Mouse (Mus musculus): Measurements from ENCODE around the gene Mxd3. TPM values are rescaled to one million over a fixed set of nuclear protein-coding genes. Genes with fewer than 3 reads are reported as not detected.

Mxd3 gene
- polyA plus RNA-seq, 1 experiment from 2014 or later: 14.8 TPM

GRCm38 (mm10) chr13:55321434-55322129 lies 8.0 kb downstream of the Mxd3 start, which contains the start of gene Rab24:
TSS of gene Rab24 (minus strand) at chr13:55321946.
- ATAC-seq (peak; percentile 80), DNase-seq (ENCODE audit: low read depth, low spot score) (no peak)
- in situ Hi-C loops (cut with MboI; ENCODE audit: low pct_unique_long_range_greater_than_20kb): no loop called here
- ChIA-PET CTCF (no interaction called here), POLR2A (no interaction called here)
- TF ChIP-seq CTCF (IDR thresholded peaks at IDR 0.05): no peak
- no peaks in the 10 kb centered on the region for H3K27me3 ChIP-seq

GRCm38 (mm10) chr13:55319931-55320533 lies 9.6 kb downstream of the Mxd3 start, which contains the start of gene Prelid1:
TSS of gene Prelid1 (plus strand) at chr13:55320500.
- DNase-seq (ENCODE audit: low read depth, low spot score) (no peak), ATAC-seq (no peak)
- ChIA-PET POLR2A (interaction anchor here (0.7 to 0.8 kb wide), 2 partner anchors 10 to 25 kb away, joined by 3 read pairs; partner anchors contain the start of gene Mxd3), CTCF (interaction anchor here (1.0 to 1.1 kb wide), 2 partner anchors 9 to 13 kb away, joined by 3 read pairs; no protein-coding TSS in a partner anchor)
- no peak for TF ChIP-seq CTCF (IDR thresholded peaks at IDR 0.05)
- in situ Hi-C loops (cut with MboI; ENCODE audit: low pct_unique_long_range_greater_than_20kb): no loop called here
- no peaks in the 10 kb centered on the region for H3K27me3 ChIP-seq

- ATAC-seq (no peak), DNase-seq (ENCODE audit: low read depth, low spot score) (no peak)
- no peak for TF ChIP-seq CTCF (IDR thresholded peaks at IDR 0.05)
- in situ Hi-C loops (cut with MboI; ENCODE audit: low pct_unique_long_range_greater_than_20kb): no loop called here
- ChIA-PET CTCF (interaction anchor here (1.2 to 3.8 kb wide), 2 partner anchors 9 to 23 kb away, joined by 3 to 11 read pairs; no protein-coding TSS in a partner anchor), POLR2A (no interaction called here)
- no peaks in the 10 kb centered on the region for H3K27me3 ChIP-seq
Measured at GRCm38 (mm10) chr13:55318351-55318750, 11.3 kb downstream of the Mxd3 start.

GRCm38 (mm10) chr13:55314891-55315412 lies 14.7 kb downstream of the Mxd3 start:
- POLR2A ChIA-PET: no interaction called here
- no peak for TF ChIP-seq CTCF (IDR thresholded peaks at IDR 0.05)
- CTCF ChIA-PET: interaction anchor here (2.0 kb wide), 1 partner anchor 9 kb away, joined by 9 read pairs; no protein-coding TSS in a partner anchor
- ATAC-seq: no peak
- H3K27me3 ChIP-seq: no peaks in the 10 kb centered on the region
- in situ Hi-C loops (cut with MboI; ENCODE audit: low pct_unique_long_range_greater_than_20kb): no loop called here
- DNase-seq (ENCODE audit: low read depth, low spot score): no peak

GRCm38 (mm10) chr13:55313051-55313450 lies 16.6 kb downstream of the Mxd3 start:
- ChIA-PET CTCF (interaction anchor here (1.2 kb wide), 1 partner anchor 9 kb away, joined by 3 read pairs; no protein-coding TSS in a partner anchor), POLR2A (no interaction called here)
- DNase-seq (ENCODE audit: low read depth, low spot score) (no peak), ATAC-seq (peak; percentile 39)
- no peaks in the 10 kb centered on the region for H3K27me3 ChIP-seq
- in situ Hi-C loops (cut with MboI; ENCODE audit: low pct_unique_long_range_greater_than_20kb): no loop called here
- TF ChIP-seq CTCF (IDR thresholded peaks at IDR 0.05): no peak

- CTCF ChIA-PET: interaction anchor here (1.2 to 1.5 kb wide), 2 partner anchors 8 kb away, joined by 3 read pairs; partner anchors contain the start of gene Prelid1
- POLR2A ChIA-PET: interaction anchor here (0.6 kb wide), 1 partner anchor 47 kb away, joined by 4 read pairs; no protein-coding TSS in a partner anchor
- DNase-seq (ENCODE audit: low read depth, low spot score) (no peak), ATAC-seq (no peak)
- no peak for TF ChIP-seq CTCF (IDR thresholded peaks at IDR 0.05)
- H3K27me3 ChIP-seq: no peaks in the 10 kb centered on the region
- in situ Hi-C loops (cut with MboI; ENCODE audit: low pct_unique_long_range_greater_than_20kb): no loop called here
Measured at GRCm38 (mm10) chr13:55312028-55312630, 17.5 kb downstream of the Mxd3 start.

GRCm38 (mm10) chr13:55300913-55301312 lies 28.7 kb downstream of the Mxd3 start:
- CTCF ChIA-PET: no interaction called here
- ATAC-seq: peak; percentile 67
- POLR2A ChIA-PET: no interaction called here
- in situ Hi-C loops (cut with MboI; ENCODE audit: low pct_unique_long_range_greater_than_20kb): no loop called here
- TF ChIP-seq CTCF (IDR thresholded peaks at IDR 0.05): no peak
- no peaks in the 10 kb centered on the region for H3K27me3 ChIP-seq
- DNase-seq (ENCODE audit: low read depth, low spot score): no peak

- TF ChIP-seq CTCF (IDR thresholded peaks at IDR 0.05): no peak
- in situ Hi-C loops (cut with MboI; ENCODE audit: low pct_unique_long_range_greater_than_20kb): no loop called here
- ChIA-PET CTCF (no interaction called here), POLR2A (interaction anchor here (0.6 kb wide), 1 partner anchor 800 kb away, joined by 4 read pairs; no protein-coding TSS in a partner anchor)
- H3K27me3 ChIP-seq: no peaks in the 10 kb centered on the region
- DNase-seq (ENCODE audit: low read depth, low spot score) (no peak), ATAC-seq (no peak)
Measured at GRCm38 (mm10) chr13:55296760-55297159, 32.9 kb downstream of the Mxd3 start.

- in situ Hi-C loops (cut with MboI; ENCODE audit: low pct_unique_long_range_greater_than_20kb): no loop called here
- TF ChIP-seq CTCF (IDR thresholded peaks at IDR 0.05): peak; percentile 10
- ChIA-PET POLR2A (interaction anchor here (1.1 kb wide), 1 partner anchor 13 kb away, joined by 4 read pairs; no protein-coding TSS in a partner anchor), CTCF (interaction anchor here (1.1 to 1.3 kb wide), 4 partner anchors 9 to 47 kb away, joined by 3 read pairs; partner anchors contain the start of gene Mxd3)
- DNase-seq (ENCODE audit: low read depth, low spot score): no peak
- ATAC-seq: no peak
- no peaks in the 10 kb centered on the region for H3K27me3 ChIP-seq
Measured at GRCm38 (mm10) chr13:55288854-55289253, 40.8 kb downstream of the Mxd3 start.

- ChIA-PET POLR2A (no interaction called here), CTCF (no interaction called here)
- in situ Hi-C loops (cut with MboI; ENCODE audit: low pct_unique_long_range_greater_than_20kb): no loop called here
- no peak for TF ChIP-seq CTCF (IDR thresholded peaks at IDR 0.05)
- no peaks in the 10 kb centered on the region for H3K27me3 ChIP-seq
- ATAC-seq (no peak), DNase-seq (ENCODE audit: low read depth, low spot score) (no peak)
Measured at GRCm38 (mm10) chr13:55277646-55278045, 52.0 kb downstream of the Mxd3 start.
